Mouse (Mus musculus) neural tube, embryonic 14.5 days (tissue): Measurements from ENCODE around the gene Tnfsf14. TPM values are rescaled to one million over a fixed set of nuclear protein-coding genes. Genes with fewer than 3 reads are reported as not detected.
A peak's percentile ranks its signal among the peaks of the same experiment; 100 is the strongest.

Experiments used
- ATAC-seq: fragments of 200-750 bp; cut with Nextera tagmentation; 2 replicates; pipeline ENCODE4 v1.8.0; 2017; ENCODE audit warnings: low read depth, mild to moderate bottlenecking, moderate TSS enrichment, moderate library complexity
- H3K27ac ChIP-seq: fragments of 300-500 bp; sonication (generic); 2 replicates; pipeline ENCODE4 v1.5.1; 2014; ENCODE audit warnings: low read depth, mild to moderate bottlenecking, control low read depth, low read length, moderate library complexity, mixed read lengths
- H3K27me3 ChIP-seq: fragments of 300-500 bp; sonication (generic); 2 replicates; pipeline ENCODE4 v1.6.1; 2014; ENCODE audit warnings: low read length; ENCODE audit not compliant: control insufficient read depth, insufficient read depth
- H3K36me3 ChIP-seq: fragments of 300-500 bp; sonication (generic); 2 replicates; pipeline ENCODE4 v1.6.1; 2014; ENCODE audit warnings: low read length, mixed read lengths; ENCODE audit not compliant: control insufficient read depth, insufficient read depth
- H3K4me1 ChIP-seq: fragments of 300-500 bp; sonication (generic); 2 replicates; pipeline ENCODE4 v1.6.1; 2014; ENCODE audit warnings: low read length; ENCODE audit not compliant: control insufficient read depth, insufficient read depth
- H3K4me2 ChIP-seq: fragments of 300-500 bp; sonication (generic); 2 replicates; pipeline ENCODE4 v1.6.1; 2014; ENCODE audit warnings: mild to moderate bottlenecking, low read depth, low read length, control low read depth
- H3K4me3 ChIP-seq: fragments of 300-500 bp; sonication (generic); 2 replicates; pipeline ENCODE4 v1.5.1; 2014; ENCODE audit warnings: low read depth, low read length, control low read depth, mixed read lengths
- H3K9ac ChIP-seq: fragments of 300-500 bp; sonication (generic); replicated peaks from 2 replicates; pipeline ENCODE4 v1.6.1; 2014; ENCODE audit warnings: low read depth, mild to moderate bottlenecking, control low read depth, low read length, mixed read lengths
- H3K9me3 ChIP-seq: fragments of 300-500 bp; sonication (generic); 2 replicates; pipeline ENCODE4 v1.6.1; 2016; ENCODE audit warnings: low read length; ENCODE audit not compliant: control insufficient read depth
- WGBS: fragments of 180-500 bp; shearing (Covaris S2); extraction: QIAGEN DNeasy Blood & Tissue Kit; methylation state at CpG from one replicate; pipeline ENCODE4 v1.1.7; 2014; 5-methylcytosine and 5-hydroxymethylcytosine counted together
- polyA plus RNA-seq: library from polyadenylated mRNA; unstranded; fragments of >200 nt; fragmentation: Nextera tagmentation; extraction: Ambion mirVana; gene quantifications from 2 replicates; pipeline ENCODE4 v1.2.1, GENCODE M21; 2014

The Tnfsf14 gene
- polyA plus RNA-seq, 1 experiment from 2014 or later = not detected

- no peak for ATAC-seq
- no peak overlapping the region for H3K4me3 ChIP-seq
- no peak overlapping the region for H3K4me2 ChIP-seq
- WGBS = 83% methylated on average over 3 of the region's 3 CpGs
- H3K27ac ChIP-seq = no peak overlapping the region
- H3K9ac ChIP-seq = no peak overlapping the region
- no peaks in the 10 kb centered on the region for H3K36me3 ChIP-seq
- H3K27me3 ChIP-seq = no peaks in the 10 kb centered on the region
- no peaks in the 10 kb centered on the region for H3K9me3 ChIP-seq
- H3K4me1 ChIP-seq = no peaks in the 10 kb centered on the region
Measured at GRCm38 (mm10) chr17:57228873-57229272, 34.9 kb upstream of the Tnfsf14 start.

- Histone ChIP-seq H3K4me3 (no peak within 1 kb of the TSS), H3K9me3 (no peaks in the 10 kb centered on the region), H3K27me3 (no peaks in the 10 kb centered on the region), H3K27ac (no peak within 1 kb of the TSS), H3K4me2 (no peak within 1 kb of the TSS), H3K4me1 (no peaks in the 10 kb centered on the region), H3K9ac (no peak within 1 kb of the TSS), H3K36me3 (no peaks in the 10 kb centered on the region)
- no peak for ATAC-seq
- 76% methylated on average over 3 of the region's 3 CpGs for WGBS
Measured at GRCm38 (mm10) chr17:57228014-57228413, 34.0 kb upstream of the Tnfsf14 start, which contains the start of gene C3. Gene C3, minus strand, starts transcription at chr17:57228136.

DNA sequence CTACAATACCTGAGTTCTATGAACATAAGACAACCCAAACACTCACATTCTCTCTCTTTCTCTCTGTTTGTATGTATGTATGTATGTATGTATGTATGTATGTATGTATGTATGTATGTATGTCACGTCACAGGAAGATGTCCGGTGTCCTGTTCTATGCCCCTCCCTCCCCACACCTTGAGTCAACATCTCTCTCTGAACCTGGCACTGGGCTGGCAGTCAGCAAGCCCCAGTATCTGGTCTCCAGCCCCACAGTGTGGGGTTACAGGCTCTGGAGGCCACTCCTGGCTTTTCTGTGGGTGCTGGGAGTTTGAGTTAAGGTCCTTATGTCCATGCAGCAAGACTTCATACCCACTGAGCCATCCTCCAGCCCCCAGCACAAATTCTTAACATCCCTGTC, 33.5 kb upstream of the Tnfsf14 start:
- ATAC-seq = no peak
- H3K4me1 ChIP-seq = no peaks in the 10 kb centered on the region
- H3K4me3 ChIP-seq = no peak overlapping the region
- H3K27ac ChIP-seq = no peak overlapping the region
- WGBS = 88% methylated on average over 2 of the region's 2 CpGs
- H3K9me3 ChIP-seq = no peaks in the 10 kb centered on the region
- no peaks in the 10 kb centered on the region for H3K27me3 ChIP-seq
- H3K9ac ChIP-seq = no peak overlapping the region
- H3K4me2 ChIP-seq = no peak overlapping the region
- no peaks in the 10 kb centered on the region for H3K36me3 ChIP-seq

GRCm38 (mm10) chr17:57223313-57223712, 29.3 kb upstream of the Tnfsf14 start:
- H3K4me3 ChIP-seq = no peak overlapping the region
- H3K27ac ChIP-seq = no peak overlapping the region
- no peaks in the 10 kb centered on the region for H3K36me3 ChIP-seq
- ATAC-seq = no peak
- no peaks in the 10 kb centered on the region for H3K4me1 ChIP-seq
- no peaks in the 10 kb centered on the region for H3K27me3 ChIP-seq
- H3K9me3 ChIP-seq = no peaks in the 10 kb centered on the region
- H3K9ac ChIP-seq = no peak overlapping the region
- WGBS = 71% methylated on average over 9 of the region's 9 CpGs
- H3K4me2 ChIP-seq = no peak overlapping the region

GRCm38 (mm10) chr17:57221911-57222310, 27.9 kb upstream of the Tnfsf14 start:
- Histone ChIP-seq H3K4me2 (no peak overlapping the region), H3K4me1 (no peaks in the 10 kb centered on the region), H3K27me3 (no peaks in the 10 kb centered on the region), H3K4me3 (no peak overlapping the region), H3K27ac (no peak overlapping the region), H3K9me3 (no peaks in the 10 kb centered on the region), H3K36me3 (no peaks in the 10 kb centered on the region), H3K9ac (no peak overlapping the region)
- WGBS = 86% methylated on average over 4 of the region's 4 CpGs
- no peak for ATAC-seq

- 12% methylated on average over 3 of the region's 3 CpGs for WGBS
Measured at GRCm38 (mm10) chr17:57219884-57220207, 25.9 kb upstream of the Tnfsf14 start.

DNA sequence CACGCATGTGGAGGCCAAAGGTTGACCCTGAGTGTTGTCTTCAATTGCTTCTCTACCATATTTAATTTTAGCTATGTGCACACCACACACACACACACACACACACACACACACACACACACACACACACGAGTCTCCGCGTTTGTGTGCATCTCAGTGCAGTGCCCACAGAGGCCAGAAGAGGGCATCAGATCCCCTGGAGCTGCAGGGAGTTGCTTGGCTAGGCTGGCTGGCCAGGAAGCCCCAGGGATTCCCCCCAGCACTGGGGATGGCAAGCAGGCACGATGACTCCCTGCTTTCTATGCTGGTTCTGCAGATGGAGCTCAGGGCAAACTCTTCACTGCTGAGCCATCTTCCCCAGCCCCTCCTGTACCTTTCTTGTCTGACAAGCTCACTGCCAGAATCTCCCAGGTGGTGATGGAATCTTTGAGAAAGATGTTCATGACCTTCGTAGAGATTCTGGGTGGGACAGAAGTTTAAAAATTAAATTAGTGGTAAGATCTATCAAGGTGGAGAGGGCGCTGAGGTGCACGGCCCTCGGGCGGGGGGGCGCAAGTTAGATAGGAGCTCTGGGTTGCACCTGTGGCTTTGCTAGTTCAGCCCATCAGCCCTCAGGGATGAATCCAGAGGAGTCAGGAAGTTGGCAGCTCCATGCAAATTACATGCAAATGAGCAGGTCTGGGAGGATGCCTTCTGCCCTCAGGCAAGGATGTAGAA, 25.3 kb upstream of the Tnfsf14 start:
- Histone ChIP-seq H3K4me3 (no peak overlapping the region), H3K27ac (no peak overlapping the region), H3K27me3 (no peaks in the 10 kb centered on the region), H3K36me3 (no peaks in the 10 kb centered on the region), H3K4me2 (no peak overlapping the region), H3K4me1 (no peaks in the 10 kb centered on the region), H3K9ac (no peak overlapping the region), H3K9me3 (no peaks in the 10 kb centered on the region)
- 27% methylated on average over 11 of the region's 11 CpGs for WGBS
- no peak for ATAC-seq

More at GRCm38 (mm10) chr17:57219884-57220207, 25.9 kb upstream of the Tnfsf14 start:
- H3K4me2 ChIP-seq = no peak overlapping the region
- H3K9ac ChIP-seq = no peak overlapping the region
- ATAC-seq = no peak
- H3K4me3 ChIP-seq = no peak overlapping the region
- no peaks in the 10 kb centered on the region for H3K36me3 ChIP-seq
- H3K4me1 ChIP-seq = no peaks in the 10 kb centered on the region
- no peaks in the 10 kb centered on the region for H3K9me3 ChIP-seq
- no peaks in the 10 kb centered on the region for H3K27me3 ChIP-seq
- H3K27ac ChIP-seq = no peak overlapping the region

GRCm38 (mm10) chr17:57218335-57218900, 24.4 kb upstream of the Tnfsf14 start:
- H3K27ac ChIP-seq = no peak overlapping the region
- no peak for ATAC-seq
- no peak overlapping the region for H3K4me3 ChIP-seq
- H3K27me3 ChIP-seq = no peaks in the 10 kb centered on the region
- H3K9ac ChIP-seq = no peak overlapping the region
- H3K4me2 ChIP-seq = no peak overlapping the region
- WGBS = 80% methylated on average over 12 of the region's 12 CpGs
- no peaks in the 10 kb centered on the region for H3K36me3 ChIP-seq
- no peaks in the 10 kb centered on the region for H3K4me1 ChIP-seq
- no peaks in the 10 kb centered on the region for H3K9me3 ChIP-seq

DNA sequence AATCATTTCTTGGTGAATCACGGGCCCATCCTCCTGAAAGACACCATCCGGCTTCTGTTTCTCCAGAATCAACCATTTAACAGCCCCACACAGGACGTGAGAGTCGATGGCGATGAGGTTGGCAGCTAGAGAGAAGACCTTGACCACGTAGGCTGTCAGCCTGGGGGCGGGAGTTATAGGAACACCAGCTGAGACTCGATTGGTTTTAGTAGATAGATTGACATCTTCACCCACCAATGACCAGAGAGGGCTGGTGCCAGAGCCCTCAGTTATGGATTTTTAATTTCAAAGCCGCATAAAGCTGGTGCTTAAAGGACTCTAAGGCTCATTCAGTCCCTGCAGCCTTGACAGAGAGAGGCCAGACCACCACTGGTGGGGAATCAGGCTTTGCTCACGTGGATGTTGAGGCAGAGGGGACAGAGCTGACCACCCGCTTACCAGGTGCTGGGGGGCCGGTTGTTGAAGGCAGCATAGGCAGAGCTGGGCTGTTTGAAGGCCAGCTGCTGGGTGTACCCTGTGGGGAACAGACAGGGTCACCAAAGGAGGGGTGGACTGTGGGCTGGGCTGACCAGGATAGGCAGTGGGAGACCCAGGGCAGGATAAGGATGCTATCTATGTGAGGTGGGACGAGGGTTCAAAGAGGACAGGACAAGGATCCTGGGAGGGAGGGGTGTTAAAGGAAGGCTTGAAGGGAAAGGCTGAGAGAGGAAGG, 20.9 kb upstream of the Tnfsf14 start:
- H3K4me1 ChIP-seq = no peaks in the 10 kb centered on the region
- H3K4me3 ChIP-seq = no peak overlapping the region
- H3K9ac ChIP-seq = 0 out of 2 replicates have a peak overlapping the region, but pooled peaks have one; percentile 8

More for the DNA sequence above, 20.9 kb upstream of the Tnfsf14 start:
- H3K27ac ChIP-seq = no peak overlapping the region
- H3K27me3 ChIP-seq = no peaks in the 10 kb centered on the region
- 52% methylated on average over 13 of the region's 13 CpGs for WGBS
- H3K9me3 ChIP-seq = no peaks in the 10 kb centered on the region
- ATAC-seq = peak; percentile 87
- H3K36me3 ChIP-seq = no peaks in the 10 kb centered on the region
- 0 out of 2 replicates have a peak overlapping the region, but pooled peaks have one; percentile 21 for H3K4me2 ChIP-seq
